Mouse (Mus musculus): ENCODE measurements around the gene Fdxacb1.

- no peak for TF ChIP-seq GATA1 (IDR thresholded peaks at IDR 0.05; ENCODE audit: low read length)
- TF ChIP-seq TAL1 (IDR thresholded peaks at IDR 0.05; ENCODE audit: low read length), result no peak
Measured at GRCm38 (mm10) chr9:50742744-50743143, 25.3 kb upstream of the Fdxacb1 start.

Data from erythroblast, embryonic 14.5 days (primary cell).